Mouse (Mus musculus) ES-CJ7 (cell line): ENCODE measurements around the gene Atp6v0a1.
"Not testable (repeated sequence)": the region's sequence is repeated elsewhere in the genome, so short reads cannot be mapped to it uniquely, and the experiment has no call there.

Experiments
- DNase-seq: peaks from one replicate; pipeline ENCODE4 v3.0.0; 2011; ENCODE audit warnings: low read depth, low spot score

The Atp6v0a1 gene

GRCm38 (mm10) chr11:100981236-100981635 lies 28.0 kb upstream of the Atp6v0a1 start:
- DNase-seq, result no peak

GRCm38 (mm10) chr11:100982087-100982486 lies 27.2 kb upstream of the Atp6v0a1 start:
- peak; percentile 36 for DNase-seq

GRCm38 (mm10) chr11:100983125-100983777 lies 26.0 kb upstream of the Atp6v0a1 start:
- DNase-seq, result peak; percentile 83

- DNase-seq, result no peak
These were observed 25.5 kb upstream of the Atp6v0a1 start for GRCm38 (mm10) chr11:100983778-100984131.

GRCm38 (mm10) chr11:100985607-100986006 lies 23.6 kb upstream of the Atp6v0a1 start:
- peak; percentile 74 for DNase-seq

GRCm38 (mm10) chr11:100988674-100989073 lies 20.6 kb upstream of the Atp6v0a1 start:
- no peak for DNase-seq

- DNase-seq, result no peak
These were observed 19.6 kb upstream of the Atp6v0a1 start for GRCm38 (mm10) chr11:100989666-100990065.

GRCm38 (mm10) chr11:100991027-100991534 lies 18.2 kb upstream of the Atp6v0a1 start:
- DNase-seq, result peak; percentile 83

- no peak for DNase-seq
These were observed 15.8 kb upstream of the Atp6v0a1 start for GRCm38 (mm10) chr11:100993437-100993836.

GRCm38 (mm10) chr11:100994233-100994632 lies 15.0 kb upstream of the Atp6v0a1 start:
- no peak for DNase-seq

- DNase-seq, result no peak
These were observed 14.6 kb upstream of the Atp6v0a1 start for GRCm38 (mm10) chr11:100994655-100995054.

GRCm38 (mm10) chr11:100996501-100996900 lies 12.8 kb upstream of the Atp6v0a1 start:
- no peak for DNase-seq

GRCm38 (mm10) chr11:100998836-100999235 lies 10.4 kb upstream of the Atp6v0a1 start:
- peak; percentile 40 for DNase-seq

- DNase-seq, result peak; percentile 94
These were observed 10.0 kb upstream of the Atp6v0a1 start for GRCm38 (mm10) chr11:100999254-100999653.

- DNase-seq, result not testable (repeated sequence)
These were observed 7.2 kb upstream of the Atp6v0a1 start for GRCm38 (mm10) chr11:101001875-101002552.

- DNase-seq, result no peak
These were observed 6.1 kb upstream of the Atp6v0a1 start for GRCm38 (mm10) chr11:101003025-101003685.

GRCm38 (mm10) chr11:101008206-101009045 lies 826 bp upstream of the Atp6v0a1 start:
- DNase-seq, result no peak

- no peak for DNase-seq
These were observed 884 bp downstream of the Atp6v0a1 start for GRCm38 (mm10) chr11:101009888-101010784.

- DNase-seq, result no peak
These were observed 2.4 kb downstream of the Atp6v0a1 start for GRCm38 (mm10) chr11:101011641-101012040.

- no peak for DNase-seq
These were observed 14.1 kb downstream of the Atp6v0a1 start for GRCm38 (mm10) chr11:101023371-101023770.

- DNase-seq, result no peak
These were observed 14.7 kb downstream of the Atp6v0a1 start for GRCm38 (mm10) chr11:101024001-101024400.
